Mouse (Mus musculus) lung, adult 2 months (tissue): Measurements from ENCODE around the gene Greb1.

ENCODE experiments used
- CTCF ChIP-seq: fragments of 200-500 bp; IDR thresholded peaks from 2 replicates; pipeline ENCODE4 v1.5.1; 2011; ENCODE audit warnings: mild to moderate bottlenecking, low read length, control low read depth; ENCODE audit not compliant: insufficient read depth
- POLR2A ChIP-seq: fragments of 200-500 bp; IDR thresholded peaks from 2 replicates; pipeline ENCODE4 v1.6.1; 2011; ENCODE audit warnings: low read depth, mild to moderate bottlenecking, control low read depth, low read length, borderline replicate concordance; ENCODE audit errors: extremely low read depth

DNA sequence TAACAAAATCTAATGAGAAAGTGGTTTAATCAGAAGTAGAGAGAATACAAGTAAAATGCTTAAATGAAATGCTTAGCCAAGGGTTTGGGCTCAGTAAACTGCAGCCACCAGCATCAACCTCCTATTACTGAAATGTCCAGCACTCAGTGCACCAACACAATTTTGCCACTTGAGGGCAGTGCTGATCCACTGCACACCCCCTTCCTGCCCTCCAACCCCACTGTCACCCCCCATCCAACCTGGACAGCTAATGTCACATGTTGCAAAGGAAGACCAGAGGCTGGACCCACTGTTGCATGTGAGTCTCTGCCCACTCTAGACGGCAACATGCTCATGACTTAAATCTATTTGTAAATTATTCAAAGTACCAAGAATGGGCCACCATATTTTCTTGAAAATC, 83.0 kb downstream of the Greb1 start:
- TF ChIP-seq POLR2A: no peak
- TF ChIP-seq CTCF: peak; percentile 94
